Mouse (Mus musculus): ENCODE results near the gene Ripor2.

Gene Ripor2

GRCm38 (mm10) chr13:24712581-24713130 is 130.7 kb downstream of the Ripor2 start:
- no peak for DNase-seq (ENCODE audit: low spot score in 2 of 2)

GRCm38 (mm10) chr13:24713434-24714000 is 131.5 kb downstream of the Ripor2 start:
- peak; percentile 91 to 96 for DNase-seq (ENCODE audit: low spot score in 2 of 2)

- no peak for DNase-seq (ENCODE audit: low spot score in 2 of 2)
Observed at GRCm38 (mm10) chr13:24714360-24714885, 132.4 kb downstream of the Ripor2 start.

GRCm38 (mm10) chr13:24715601-24716000 is 133.6 kb downstream of the Ripor2 start:
- no peak for DNase-seq (ENCODE audit: low spot score in 2 of 2)

- DNase-seq (ENCODE audit: low spot score in 2 of 2) = no peak
Observed at GRCm38 (mm10) chr13:24716441-24716840, 134.5 kb downstream of the Ripor2 start.

GRCm38 (mm10) chr13:24717677-24718076 is 135.7 kb downstream of the Ripor2 start:
- DNase-seq (ENCODE audit: low spot score in 2 of 2) = no peak

- no peak for DNase-seq (ENCODE audit: low spot score in 2 of 2)
Observed at GRCm38 (mm10) chr13:24721502-24721901, 139.5 kb downstream of the Ripor2 start.

- no peak for DNase-seq (ENCODE audit: low spot score in 2 of 2)
Observed at GRCm38 (mm10) chr13:24723699-24724394, 141.9 kb downstream of the Ripor2 start.

GRCm38 (mm10) chr13:24724395-24724759 is 142.4 kb downstream of the Ripor2 start:
- DNase-seq (ENCODE audit: low spot score in 2 of 2) = no peak

GRCm38 (mm10) chr13:24729128-24729527 is 147.1 kb downstream of the Ripor2 start:
- no peak for DNase-seq (ENCODE audit: low spot score in 2 of 2)

GRCm38 (mm10) chr13:24734502-24734901 is 152.5 kb downstream of the Ripor2 start:
- no peak for DNase-seq (ENCODE audit: low spot score in 2 of 2)

GRCm38 (mm10) chr13:24735608-24736131 is 153.7 kb downstream of the Ripor2 start:
- no peak for DNase-seq (ENCODE audit: low spot score in 2 of 2)

- no peak for DNase-seq (ENCODE audit: low spot score in 2 of 2)
Observed at GRCm38 (mm10) chr13:24741028-24741427, 159.0 kb downstream of the Ripor2 start, which contains the start of gene Armh2. Gene Armh2, plus strand, starts transcription at chr13:24741232.

GRCm38 (mm10) chr13:24747823-24748222 is 165.8 kb downstream of the Ripor2 start:
- DNase-seq (ENCODE audit: low spot score in 2 of 2) = no peak

GRCm38 (mm10) chr13:24750807-24751206 is 168.8 kb downstream of the Ripor2 start:
- DNase-seq (ENCODE audit: low spot score in 2 of 2) = no peak

GRCm38 (mm10) chr13:24751396-24751795 is 169.4 kb downstream of the Ripor2 start:
- peak; percentile 9 to 11 for DNase-seq (ENCODE audit: low spot score in 2 of 2)

GRCm38 (mm10) chr13:24756756-24757155 is 174.8 kb downstream of the Ripor2 start:
- no peak for DNase-seq (ENCODE audit: low spot score in 2 of 2)

GRCm38 (mm10) chr13:24757820-24758564 is 176.0 kb downstream of the Ripor2 start:
- no peak for DNase-seq (ENCODE audit: low spot score in 2 of 2)

GRCm38 (mm10) chr13:24759451-24759850 is 177.5 kb downstream of the Ripor2 start:
- DNase-seq (ENCODE audit: low spot score in 2 of 2) = no peak

- DNase-seq (ENCODE audit: low spot score in 2 of 2) = no peak
Observed at GRCm38 (mm10) chr13:24760351-24760870, 178.4 kb downstream of the Ripor2 start.

GRCm38 (mm10) chr13:24761083-24761402 is 179.1 kb downstream of the Ripor2 start:
- DNase-seq (ENCODE audit: low spot score in 2 of 2) = no peak

Measured in frontal cortex, postnatal 36 days (tissue).